Mouse (Mus musculus): ENCODE data around the gene Plod1.
A peak's percentile ranks its signal among the peaks of the same experiment; 100 is the strongest.

Gene Plod1

GRCm38 (mm10) chr4:147938148-147939096 is 1.9 kb upstream of the Plod1 start:
- DNase-seq (ENCODE audit: low read depth, low spot score) = no peak

DNA sequence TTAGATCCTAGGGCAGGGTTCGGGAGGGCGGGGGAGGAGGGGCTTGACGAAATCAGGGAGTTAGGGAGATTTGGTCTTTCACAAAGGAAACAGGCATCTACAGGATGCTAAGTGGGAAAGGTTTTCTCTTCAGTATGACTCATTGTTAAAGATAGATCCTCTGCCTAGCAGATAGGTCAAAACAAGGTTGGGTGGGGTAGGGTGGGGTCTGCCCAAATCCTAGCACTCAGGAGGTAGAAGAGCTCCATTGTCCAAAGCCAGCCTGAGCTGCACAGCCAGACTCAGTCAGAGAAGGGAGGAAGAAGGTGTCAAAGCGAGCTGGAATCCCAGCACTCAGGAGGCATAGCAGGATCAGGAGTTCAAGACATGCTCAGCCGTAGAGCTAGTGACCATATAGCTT is 919 bp upstream of the Plod1 start:
- DNase-seq (ENCODE audit: low read depth, low spot score) = no peak

DNA sequence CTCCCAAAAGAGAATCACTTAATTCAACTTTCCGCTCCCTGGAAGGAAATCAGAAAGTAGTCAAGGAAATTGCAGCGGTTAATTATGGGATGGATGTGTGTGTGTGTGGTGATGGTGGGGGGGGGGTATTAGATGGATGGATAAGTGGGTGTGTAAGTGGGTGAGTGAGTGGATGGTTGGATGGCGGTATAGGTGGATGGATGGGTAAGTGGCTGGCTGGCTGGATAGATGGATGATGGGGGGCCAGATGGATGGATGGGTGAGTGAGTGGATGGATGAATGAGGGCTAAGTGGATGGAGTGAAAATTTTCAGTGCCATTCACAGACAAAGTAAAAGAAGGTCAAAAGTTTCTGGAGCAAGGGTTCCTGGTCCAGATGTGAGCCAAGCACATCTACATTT is 454 bp upstream of the Plod1 start:
- DNase-seq (ENCODE audit: low read depth, low spot score) = no peak

GRCm38 (mm10) chr4:147935904-147936303 is 663 bp downstream of the Plod1 start:
- peak; percentile 40 for DNase-seq (ENCODE audit: low read depth, low spot score)

GRCm38 (mm10) chr4:147934611-147935010 is 2.0 kb downstream of the Plod1 start:
- DNase-seq (ENCODE audit: low read depth, low spot score) = no peak

DNA sequence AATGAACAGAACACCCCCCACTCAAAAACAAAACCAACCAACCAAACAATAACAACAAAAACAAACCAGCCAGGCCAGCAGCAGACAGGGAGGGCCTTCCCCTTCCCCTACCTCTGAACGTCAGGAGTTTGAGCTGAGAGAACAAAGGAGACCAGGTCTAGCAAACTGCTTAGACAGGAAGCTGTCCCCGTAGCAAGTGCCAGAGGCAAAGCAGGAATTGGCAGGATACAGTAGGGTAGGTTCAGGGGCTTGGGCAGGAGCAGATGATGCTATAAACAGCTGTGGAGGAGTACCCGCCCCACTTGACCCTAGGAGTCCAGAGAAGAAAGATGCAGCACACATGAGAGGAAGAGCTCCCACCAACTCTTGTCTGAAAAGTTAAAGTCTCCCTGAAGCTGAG is 2.4 kb downstream of the Plod1 start:
- no peak for DNase-seq (ENCODE audit: low read depth, low spot score)

- DNase-seq (ENCODE audit: low read depth, low spot score) = no peak
Measured at GRCm38 (mm10) chr4:147930946-147931345, 5.6 kb downstream of the Plod1 start.

DNA sequence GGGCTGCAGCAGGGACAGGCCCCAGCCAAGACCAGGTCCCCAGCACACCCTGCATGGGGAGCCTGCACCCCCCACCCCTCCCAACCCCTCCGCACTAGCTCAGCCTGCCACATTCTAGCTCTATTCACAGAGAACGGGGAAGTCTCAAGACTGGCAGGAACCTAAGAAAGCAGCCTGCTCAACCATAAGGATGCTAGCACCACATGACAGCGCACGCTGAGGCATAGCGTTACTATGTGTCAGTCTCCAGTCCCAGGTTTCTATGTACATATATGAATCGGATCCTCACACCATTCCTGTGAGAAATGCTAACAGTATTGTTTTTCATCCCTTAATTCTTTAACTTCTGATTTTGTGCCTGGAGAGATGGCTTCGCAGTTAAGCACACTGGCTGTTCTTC is 8.0 kb downstream of the Plod1 start:
- DNase-seq (ENCODE audit: low read depth, low spot score) = no peak

DNA sequence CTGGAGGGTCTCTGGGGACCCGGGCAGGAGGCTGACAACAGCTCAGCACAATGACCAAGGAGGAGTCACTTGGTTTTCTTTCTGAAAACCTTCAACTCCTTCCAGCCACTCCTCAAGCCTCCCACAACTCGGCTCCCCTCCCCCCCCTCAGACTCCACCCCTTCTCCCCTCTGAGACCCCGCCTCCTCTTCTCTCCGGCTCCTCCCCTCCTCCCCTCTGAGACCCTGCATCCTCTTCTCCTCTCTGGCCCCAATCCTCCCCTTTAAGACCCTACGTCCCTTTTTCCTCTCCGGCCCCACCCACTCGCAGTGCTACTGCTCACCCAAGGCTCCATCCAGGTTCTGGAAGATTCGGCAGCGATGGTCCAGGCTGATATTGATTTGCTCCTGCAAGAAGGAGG is 8.4 kb downstream of the Plod1 start:
- no peak for DNase-seq (ENCODE audit: low read depth, low spot score)

GRCm38 (mm10) chr4:147927705-147928104 is 8.9 kb downstream of the Plod1 start:
- no peak for DNase-seq (ENCODE audit: low read depth, low spot score)

DNA sequence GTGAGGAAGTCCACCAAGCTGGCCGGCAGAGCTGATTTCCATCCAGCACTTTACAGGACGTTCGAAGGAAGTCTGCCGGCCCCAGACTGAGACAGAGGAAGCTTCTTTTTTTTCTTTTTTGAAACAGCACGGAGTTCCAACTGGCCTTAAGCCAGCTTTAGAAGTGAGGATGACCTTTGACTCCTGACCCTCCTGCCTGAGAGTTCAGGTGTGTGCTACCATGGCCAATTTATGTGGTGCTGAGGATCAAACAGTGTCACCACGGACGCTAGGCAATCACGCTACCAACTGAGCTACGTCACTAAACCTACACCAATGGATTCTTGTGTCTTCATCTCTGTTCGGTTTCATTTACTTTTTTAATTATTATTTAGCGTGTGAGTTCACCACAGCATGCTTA is 14.2 kb downstream of the Plod1 start:
- DNase-seq (ENCODE audit: low read depth, low spot score) = no peak

GRCm38 (mm10) chr4:147920973-147921372 is 15.6 kb downstream of the Plod1 start:
- DNase-seq (ENCODE audit: low read depth, low spot score) = no peak

GRCm38 (mm10) chr4:147918459-147919121 is 18.0 kb downstream of the Plod1 start:
- peak; percentile 66 for DNase-seq (ENCODE audit: low read depth, low spot score)

GRCm38 (mm10) chr4:147909486-147909885 is 27.1 kb downstream of the Plod1 start:
- no peak for DNase-seq (ENCODE audit: low read depth, low spot score)

DNA sequence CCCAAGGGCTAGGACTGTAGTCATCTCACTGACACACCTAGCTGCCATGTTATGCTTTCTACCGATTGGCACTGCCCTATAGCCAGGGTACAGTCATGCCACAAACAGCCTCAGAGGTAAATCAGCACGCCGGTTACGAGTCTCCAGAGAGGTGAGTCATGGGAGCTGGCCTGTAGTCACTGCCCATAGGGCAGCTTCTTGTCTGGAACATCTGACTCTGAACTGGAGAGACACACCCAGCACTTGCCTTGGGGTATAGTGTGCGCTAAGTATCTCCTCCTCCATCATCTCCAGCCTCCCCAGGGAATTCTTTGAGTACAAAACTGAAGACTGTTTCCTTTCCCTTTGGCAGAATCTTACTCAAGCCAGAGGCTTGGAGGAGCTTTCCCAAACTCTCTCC is 30.3 kb downstream of the Plod1 start:
- no peak for DNase-seq (ENCODE audit: low read depth, low spot score)

GRCm38 (mm10) chr4:147905090-147905659 is 31.4 kb downstream of the Plod1 start:
- no peak for DNase-seq (ENCODE audit: low read depth, low spot score)

- DNase-seq (ENCODE audit: low read depth, low spot score) = peak; percentile 93
Measured at GRCm38 (mm10) chr4:147904313-147905089, 32.1 kb downstream of the Plod1 start, which contains the start of gene Mfn2. Gene Mfn2 (minus strand): TSS chr4:147904704.

- no peak for DNase-seq (ENCODE audit: low read depth, low spot score)
Measured at GRCm38 (mm10) chr4:147903601-147904000, 33.0 kb downstream of the Plod1 start.

- no peak for DNase-seq (ENCODE audit: low read depth, low spot score)
Measured at GRCm38 (mm10) chr4:147902906-147903500, 33.6 kb downstream of the Plod1 start.

DNA sequence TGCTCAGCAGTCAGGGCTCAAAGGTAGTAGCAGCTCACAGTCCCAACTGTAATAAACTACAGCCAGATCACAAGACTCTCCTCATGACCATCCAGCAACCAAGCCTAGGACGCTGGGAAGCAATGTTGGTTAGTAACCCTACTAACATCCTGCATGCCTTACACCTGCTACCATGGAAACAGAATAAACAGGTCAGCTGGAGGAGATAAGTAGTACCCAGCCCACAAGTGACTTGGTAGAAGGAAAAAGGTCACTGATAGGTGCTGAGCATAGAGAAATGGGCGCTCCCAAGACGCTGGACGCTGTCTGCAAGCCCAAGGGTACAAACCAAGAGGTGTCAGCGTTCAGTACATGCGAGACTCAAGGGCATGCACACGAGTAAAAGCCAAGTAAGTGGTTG is 36.1 kb downstream of the Plod1 start:
- no peak for DNase-seq (ENCODE audit: low read depth, low spot score)

GRCm38 (mm10) chr4:147897348-147897747 is 39.2 kb downstream of the Plod1 start:
- no peak for DNase-seq (ENCODE audit: low read depth, low spot score)

Data from mesoderm, embryonic 11.5 days (tissue).